Mouse (Mus musculus) mouse trophoblast stem cell (cell line): Measurements from ENCODE around the gene Rmdn2.

Experiments used
- in situ Hi-C, 2 experiments: fragments of 300-500 bp; cut with MseI, MboI; formaldehyde crosslinking; loops; 2 replicates in 1 of 2; 3 replicates in 1 of 2; pipeline ENCODE4 v1.15.1; 2025

The Rmdn2 gene

DNA sequence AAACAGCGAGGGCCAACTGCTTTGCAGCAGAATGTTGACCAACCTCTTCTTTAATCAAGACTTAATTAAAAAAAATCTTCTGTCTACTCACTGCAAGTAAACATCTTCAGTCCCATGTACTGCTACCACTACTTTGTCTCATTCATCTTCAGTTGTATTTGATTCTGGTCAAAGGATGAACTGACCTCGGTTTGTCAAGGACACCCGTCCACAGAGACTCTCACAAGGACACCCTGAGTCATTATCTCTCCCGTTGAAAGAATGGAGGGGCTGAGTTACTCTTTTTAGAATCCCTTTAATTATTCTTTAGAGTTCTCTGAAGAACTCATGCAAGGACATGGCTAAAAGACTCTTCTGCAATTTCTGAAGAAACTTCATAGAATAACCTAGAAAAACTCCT is at the start of gene Rmdn2:
Rmdn2 (plus strand) TSS at position 319 of the 400 bp plus-strand sequence.
- in situ Hi-C loops: no loop called here

DNA sequence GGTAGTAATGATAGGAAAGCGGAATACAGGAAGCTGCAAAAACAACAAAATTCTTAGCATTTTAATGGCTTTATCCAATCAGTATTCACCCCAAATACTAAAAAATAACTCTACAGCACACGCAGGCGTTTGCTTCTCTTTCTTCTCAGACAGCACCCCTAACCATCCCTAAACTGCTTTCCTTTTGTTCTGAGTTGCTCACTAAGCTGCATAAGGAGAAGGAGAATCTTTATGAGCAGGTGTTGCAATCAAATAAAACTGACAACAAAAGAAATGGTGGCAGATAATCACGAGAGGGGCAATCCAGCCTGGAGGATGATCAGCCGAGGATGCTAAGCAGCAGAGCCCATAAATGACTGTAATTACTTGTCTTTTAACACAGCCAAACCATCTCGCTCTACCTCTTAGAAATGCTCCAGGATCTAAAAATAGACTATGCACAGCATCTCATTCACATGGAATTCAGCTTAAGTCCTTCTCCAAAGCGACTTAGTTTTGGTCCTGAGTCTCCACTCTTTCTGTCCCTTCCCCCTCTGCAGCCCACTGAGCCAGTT is 48.5 kb upstream of the Rmdn2 start:
- in situ Hi-C loops: no loop called here

DNA sequence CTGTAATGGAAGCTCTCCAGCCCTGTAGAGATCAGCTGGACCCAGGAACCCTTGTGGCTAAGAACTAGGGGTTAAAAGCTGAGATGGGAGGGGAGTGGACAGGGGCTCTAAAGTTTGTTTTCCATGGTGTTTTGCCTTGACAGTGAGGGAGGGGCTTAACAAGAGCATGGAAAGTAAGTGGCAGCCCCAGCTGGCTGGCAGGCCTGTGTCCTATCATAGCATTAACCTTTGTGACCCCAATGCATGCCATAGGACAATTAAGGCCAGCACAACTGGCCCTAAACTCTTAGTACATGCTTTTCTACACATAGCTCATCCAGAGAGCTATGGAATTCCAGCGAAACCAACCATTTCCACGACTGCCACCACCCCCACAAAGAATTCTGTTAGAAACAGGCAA is 47.9 kb upstream of the Rmdn2 start:
- in situ Hi-C loops: no loop called here

DNA sequence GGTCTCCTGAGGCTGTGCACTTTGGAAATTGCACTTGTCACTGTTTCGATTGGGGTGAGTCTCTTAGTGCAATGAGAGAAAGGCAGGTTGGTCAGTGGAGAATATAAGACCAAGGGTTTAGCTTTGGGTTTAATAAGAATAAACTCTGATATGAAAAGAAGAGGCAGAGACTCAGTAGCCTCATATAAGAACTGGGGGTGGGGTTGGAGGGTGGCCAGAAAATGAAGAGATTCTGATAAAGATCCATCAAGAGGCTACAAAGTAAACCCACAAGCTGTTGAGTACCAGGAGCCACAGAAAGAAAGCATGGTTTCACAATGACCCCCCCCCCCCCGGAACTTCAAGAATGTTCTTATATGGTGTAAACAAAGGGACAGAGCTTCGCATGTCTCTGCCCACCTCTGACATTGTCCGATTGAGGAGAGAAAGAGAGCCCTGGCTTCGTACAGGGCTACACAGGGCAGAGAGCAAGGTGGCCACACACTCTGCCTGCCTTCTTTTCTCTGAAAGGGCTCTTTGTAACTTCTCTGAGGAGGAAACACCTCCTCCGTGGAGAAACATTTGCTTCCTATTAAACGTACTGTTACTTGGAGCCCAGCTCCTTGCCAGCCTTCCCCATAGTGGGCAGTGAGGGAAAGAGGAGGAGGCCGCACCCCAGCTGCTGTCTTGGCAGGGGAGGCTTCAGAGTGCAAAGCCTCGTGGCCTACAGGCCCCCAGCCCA is 46.3 kb upstream of the Rmdn2 start:
- in situ Hi-C loops: no loop called here

DNA sequence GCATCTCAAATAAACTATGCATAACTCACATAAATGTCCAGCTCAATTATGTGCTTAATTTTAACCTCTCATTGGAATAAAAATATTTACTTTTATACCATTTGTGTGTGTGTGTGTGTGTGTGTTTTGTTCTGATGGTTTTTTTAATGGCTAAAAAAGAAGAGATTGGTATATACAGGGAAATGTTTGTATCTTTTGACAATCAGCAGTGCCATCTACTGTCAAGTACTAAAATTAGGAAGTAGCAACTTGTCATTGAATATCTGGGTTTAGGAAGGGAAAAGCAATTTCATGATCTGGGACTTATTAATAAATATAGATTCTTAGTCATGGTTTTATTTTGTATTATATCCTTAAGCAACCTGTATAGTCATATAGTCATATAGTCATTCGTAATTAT is 43.3 kb upstream of the Rmdn2 start:
- in situ Hi-C loops: no loop called here

DNA sequence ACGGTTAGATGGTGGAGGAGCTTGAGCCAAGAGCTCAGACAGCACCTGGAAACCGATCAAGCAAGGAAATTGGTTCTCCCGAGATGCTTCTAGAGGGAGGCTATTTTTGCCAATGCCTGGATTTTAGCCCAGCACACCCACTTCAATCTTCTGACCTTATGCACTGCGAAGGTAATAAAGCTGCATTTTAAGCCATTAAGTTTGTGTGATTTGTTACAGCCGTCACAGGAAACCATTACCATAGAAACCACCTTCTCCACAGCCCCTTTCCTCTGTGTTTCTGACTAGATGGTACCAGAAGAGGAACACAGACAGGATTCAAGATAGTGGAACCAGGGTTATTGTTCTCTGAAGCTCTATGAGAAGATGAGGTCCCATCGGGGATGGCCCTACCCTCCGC is 33.3 kb upstream of the Rmdn2 start:
- in situ Hi-C loops: loop anchor here in 1 of 2 experiments (10.0 kb wide), 1 partner anchor 464 kb away; no protein-coding TSS in a partner anchor

DNA sequence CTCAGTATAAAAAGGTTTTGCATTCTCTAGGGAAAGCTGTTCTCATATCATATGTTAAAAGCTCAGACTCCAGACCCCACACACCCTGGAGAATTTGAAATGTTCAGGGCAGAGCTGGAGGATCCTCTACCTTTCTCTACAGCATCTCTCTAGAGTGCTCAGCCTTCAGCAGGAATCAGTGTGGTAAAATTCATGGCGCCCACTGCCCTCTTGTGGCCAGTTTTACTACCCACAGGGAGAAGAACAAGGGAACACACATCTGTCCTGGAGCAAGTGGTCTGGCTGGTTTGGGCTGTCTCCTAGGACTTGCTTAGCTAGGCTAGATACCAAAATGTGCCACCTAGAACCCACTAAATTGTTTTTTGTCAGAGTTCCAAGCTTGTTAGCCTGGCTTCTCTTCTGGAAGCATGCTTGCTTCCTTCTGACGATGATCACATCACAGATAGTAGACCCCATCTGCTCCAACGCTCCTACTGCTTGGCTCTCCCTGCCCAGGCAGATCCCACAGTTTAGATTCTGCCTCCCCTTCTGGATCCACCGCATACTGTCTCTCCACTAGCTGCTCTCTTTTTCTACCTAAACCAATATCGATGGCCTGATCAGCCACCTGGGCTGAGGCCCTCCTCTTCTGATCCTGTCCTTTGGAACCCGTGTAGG is 31.3 kb upstream of the Rmdn2 start:
- in situ Hi-C loops: loop anchor here in 1 of 2 experiments (5.0 kb wide), 1 partner anchor 468 kb away; no protein-coding TSS in a partner anchor

DNA sequence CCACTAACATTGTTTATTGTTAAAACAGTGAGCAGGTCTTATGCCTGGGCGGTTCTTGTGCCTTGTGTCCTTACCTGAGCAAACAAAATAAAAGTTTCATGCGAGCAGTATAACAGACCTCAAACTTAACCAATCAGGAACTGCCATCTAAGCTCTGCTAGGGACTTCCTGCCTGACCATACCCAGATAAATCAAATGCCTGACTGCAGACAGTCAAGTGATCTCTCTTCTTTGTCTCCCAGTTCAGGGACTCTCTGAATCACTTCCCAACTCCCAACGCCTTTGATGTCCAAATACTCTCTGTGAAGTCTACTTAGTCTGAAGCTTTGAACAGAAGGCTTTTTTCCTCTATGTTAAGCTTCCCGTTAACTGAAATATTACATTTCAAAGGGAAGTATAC is 28.2 kb upstream of the Rmdn2 start:
- in situ Hi-C loops: loop anchor here in 1 of 2 experiments (5.0 kb wide), 1 partner anchor 471 kb away; no protein-coding TSS in a partner anchor

DNA sequence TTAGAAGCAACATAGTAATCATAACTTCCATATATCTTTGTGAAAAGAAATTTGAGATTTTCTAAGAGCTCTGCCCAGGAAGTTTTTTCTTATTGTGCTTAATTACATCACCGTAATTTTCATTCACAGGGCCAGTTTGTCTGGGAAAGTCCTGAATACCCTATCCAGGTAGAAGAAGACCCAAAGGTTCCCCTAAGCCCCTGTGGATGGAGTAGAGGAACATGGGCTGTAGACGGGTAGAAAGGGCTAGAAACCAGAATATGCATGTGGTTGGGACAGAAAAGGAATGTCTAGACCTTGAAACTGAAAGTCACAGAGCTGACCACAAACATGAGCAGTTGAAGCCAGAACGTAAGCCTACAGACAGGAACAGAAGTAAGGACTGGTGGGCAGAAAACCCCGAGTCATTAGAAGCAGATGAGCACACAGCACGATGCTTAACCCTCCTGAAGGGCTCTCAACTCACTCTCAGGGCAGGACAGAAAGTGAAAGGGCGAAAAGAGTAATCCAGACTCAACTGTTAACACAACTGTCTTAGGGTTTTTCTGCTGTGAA is 27.3 kb upstream of the Rmdn2 start:
- in situ Hi-C loops: loop anchor here in 1 of 2 experiments (5.0 kb wide), 1 partner anchor 472 kb away; no protein-coding TSS in a partner anchor

DNA sequence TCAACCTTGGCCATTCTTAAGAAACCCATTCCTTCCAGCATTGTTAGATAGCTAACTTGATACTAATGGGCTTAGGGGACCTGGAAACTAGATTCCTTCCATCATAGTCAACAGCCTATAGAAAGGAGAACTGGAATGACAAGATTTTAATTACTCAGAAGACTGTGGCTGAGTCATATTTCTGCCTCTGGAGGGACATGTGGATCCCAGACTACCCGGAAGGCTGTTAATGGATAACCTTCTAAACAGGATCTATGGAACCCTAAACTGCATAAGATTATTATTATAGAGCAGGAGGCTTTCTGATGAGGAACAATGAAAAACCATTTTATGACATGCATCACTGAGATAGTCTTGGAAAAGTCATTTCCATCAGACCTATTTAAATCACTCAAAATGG is 21.8 kb upstream of the Rmdn2 start:
- in situ Hi-C loops: no loop called here

DNA sequence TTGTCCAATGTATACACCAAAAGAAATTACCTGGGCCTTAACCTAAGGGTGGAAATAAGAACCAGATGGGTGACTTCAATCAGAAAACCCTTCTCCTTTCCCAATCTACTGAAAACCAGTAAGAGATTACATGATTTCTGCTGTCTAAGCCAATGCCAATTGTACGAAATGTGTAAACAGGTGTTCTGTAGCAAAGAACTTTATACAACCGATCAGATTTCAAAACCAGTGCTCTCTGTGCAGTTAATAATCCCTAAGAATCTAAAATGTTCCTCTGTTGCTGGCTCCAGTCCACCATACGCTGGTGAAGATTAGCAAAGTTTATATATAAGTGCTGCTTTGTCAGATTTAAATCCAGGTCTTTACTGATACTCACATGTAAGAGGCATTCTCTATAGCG is 15.7 kb upstream of the Rmdn2 start:
- in situ Hi-C loops: no loop called here

DNA sequence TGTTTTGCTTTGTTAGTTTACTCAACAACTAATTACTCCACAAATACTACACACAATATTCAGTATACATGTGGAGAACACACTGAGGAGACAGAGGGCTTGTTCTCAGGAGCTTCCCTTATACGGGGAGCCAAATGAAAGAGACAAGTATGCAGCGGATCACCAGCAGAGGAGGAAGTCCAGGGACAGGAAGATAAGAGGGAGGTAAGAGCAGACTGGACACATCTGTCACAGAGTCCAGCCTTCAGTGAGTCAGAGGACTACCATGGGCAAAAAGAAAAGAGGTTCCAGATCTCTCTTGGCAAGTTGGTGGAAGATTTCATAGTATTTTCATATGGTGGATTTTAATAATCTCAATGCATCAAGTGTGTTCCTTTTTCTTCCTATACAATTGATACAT is 13.5 kb upstream of the Rmdn2 start:
- in situ Hi-C loops: no loop called here

DNA sequence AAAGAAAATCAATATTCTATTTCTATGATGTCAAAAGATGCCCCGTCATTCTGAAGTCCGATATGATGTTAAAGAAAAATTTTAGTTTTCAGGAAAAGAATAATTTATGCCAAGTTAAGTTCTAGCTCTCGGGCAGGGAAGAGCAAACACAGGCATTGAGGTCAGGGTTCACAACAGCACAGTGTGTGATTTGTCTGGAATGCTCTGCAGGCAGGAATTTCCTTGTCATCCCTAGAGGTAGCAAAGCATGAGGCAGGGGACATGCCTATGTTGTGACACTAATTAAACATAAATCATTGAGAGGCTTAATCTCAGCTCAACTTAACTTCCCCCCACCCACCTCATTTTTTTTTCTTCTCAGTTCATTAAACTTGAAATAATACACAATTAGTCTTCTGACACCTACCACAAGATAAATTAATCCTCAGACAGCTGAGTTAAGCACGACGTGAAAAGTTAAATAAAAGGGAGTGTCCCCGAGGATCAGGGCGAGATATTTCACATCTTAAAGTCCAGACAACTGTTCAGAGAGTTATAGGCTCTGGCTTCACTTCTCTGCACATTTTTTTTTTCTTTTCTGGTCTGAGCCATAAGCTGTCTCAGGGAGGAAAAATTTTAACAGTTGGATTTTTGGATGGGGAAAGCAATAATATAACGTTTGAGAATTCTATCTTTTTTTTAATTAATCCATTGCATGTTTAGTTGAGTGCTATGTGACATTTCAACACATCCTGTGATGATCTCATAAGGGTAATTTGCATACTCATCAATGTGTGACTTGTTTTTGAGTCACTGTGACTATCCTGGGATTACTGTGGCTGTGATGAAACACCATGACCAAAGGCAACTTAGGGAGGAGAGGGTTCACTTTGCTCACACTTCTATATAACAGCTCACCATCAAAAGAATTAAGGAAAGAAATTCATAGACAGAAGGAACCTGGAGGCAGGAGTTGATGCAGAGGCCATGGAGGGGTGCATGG is 12.8 kb upstream of the Rmdn2 start:
- in situ Hi-C loops: no loop called here

DNA sequence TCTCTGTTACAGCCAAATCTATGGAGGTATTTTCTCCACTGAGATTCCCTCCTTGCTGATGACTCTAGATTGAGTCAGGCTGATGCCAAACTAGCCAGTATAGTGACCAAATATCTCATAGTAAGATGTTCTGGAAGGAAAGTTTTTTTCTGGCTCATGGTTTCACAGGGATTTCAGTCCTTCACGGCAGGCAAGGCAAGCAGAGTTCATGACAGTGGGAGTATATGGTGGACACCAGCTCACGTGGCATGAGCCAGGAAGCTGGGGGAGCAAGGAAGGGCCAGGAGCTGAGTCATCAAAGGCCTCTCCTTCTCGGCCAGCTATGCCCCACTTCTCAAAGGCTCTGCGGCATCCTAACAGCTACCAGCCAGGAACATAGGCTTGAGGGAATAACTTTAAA is 11.6 kb upstream of the Rmdn2 start:
- in situ Hi-C loops: no loop called here

DNA sequence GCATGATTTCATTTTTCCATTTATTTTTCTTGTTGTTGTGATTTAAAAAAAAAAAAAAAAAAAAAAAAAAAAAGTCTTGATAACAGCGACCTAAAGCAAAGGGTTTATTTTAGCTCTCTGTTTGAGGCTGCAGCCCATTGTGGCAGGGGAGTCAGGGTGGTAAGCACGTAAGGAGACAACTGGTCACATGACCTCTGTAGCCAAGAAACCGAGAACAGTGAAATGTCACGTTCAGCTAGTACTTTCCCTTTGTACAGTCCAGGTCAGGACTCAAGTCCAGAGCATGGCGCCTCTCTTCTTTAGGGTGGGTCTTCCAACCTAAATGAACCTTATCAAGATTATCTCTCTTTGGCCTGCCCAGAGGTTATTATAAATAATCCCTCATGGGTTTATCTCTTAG is 9.3 kb upstream of the Rmdn2 start:
- in situ Hi-C loops: no loop called here

DNA sequence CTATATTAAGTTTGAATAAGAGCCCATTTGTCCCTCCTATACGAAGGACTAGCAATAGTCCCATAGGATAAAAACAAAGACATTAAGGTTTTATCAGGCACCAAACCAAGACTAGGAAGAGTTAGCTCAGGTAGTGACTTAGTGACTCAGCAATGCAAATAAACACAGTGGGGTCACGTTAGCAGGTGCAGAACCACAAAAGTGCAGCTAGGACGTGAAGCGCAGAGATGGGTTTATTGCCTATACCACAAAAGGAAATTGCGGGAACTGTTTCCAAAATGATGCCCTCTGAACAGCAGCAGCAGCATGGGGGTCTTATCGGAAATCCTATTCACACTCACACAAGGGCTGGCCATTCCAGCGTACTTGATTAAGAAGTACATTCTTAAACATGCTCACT is 8.2 kb upstream of the Rmdn2 start:
- in situ Hi-C loops: no loop called here

DNA sequence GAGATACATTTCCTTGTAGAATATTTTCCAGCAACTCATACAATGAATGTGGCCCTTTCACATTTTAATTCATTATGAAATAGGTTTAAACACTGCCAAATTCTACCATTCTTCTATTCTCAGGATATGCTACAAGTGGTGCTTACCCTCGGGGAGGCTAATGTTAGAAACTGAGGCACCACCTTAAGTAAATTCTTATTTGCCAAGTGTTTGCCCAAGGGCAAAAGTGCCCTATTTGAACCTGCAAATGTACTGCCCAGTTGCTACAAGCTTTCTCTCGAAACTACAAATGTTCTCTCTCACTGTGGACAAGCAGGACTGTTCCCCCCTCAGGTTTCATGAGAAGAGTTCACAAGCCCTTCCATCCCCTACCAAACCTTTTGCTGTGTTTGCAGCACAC is 5.9 kb upstream of the Rmdn2 start:
- in situ Hi-C loops: no loop called here

DNA sequence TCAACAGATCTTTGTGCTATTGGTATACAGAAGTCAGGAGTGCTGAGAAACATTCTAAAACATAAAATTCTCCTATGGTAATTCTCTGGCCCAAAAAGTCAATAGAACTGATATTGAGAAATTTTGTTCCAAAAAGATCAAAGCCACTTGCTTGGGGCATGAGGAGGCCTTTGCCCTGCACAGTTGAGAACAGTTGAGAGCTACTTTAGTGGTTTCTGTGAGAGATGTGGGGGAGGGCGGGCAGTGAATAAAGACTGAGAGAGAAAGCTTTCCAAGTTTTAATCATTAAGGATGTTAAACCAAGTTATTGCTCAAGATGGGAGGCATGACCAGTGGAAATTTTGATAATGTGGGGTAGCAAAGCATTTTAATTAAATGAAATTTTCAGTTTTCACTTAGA is 2.0 kb upstream of the Rmdn2 start:
- in situ Hi-C loops: no loop called here

DNA sequence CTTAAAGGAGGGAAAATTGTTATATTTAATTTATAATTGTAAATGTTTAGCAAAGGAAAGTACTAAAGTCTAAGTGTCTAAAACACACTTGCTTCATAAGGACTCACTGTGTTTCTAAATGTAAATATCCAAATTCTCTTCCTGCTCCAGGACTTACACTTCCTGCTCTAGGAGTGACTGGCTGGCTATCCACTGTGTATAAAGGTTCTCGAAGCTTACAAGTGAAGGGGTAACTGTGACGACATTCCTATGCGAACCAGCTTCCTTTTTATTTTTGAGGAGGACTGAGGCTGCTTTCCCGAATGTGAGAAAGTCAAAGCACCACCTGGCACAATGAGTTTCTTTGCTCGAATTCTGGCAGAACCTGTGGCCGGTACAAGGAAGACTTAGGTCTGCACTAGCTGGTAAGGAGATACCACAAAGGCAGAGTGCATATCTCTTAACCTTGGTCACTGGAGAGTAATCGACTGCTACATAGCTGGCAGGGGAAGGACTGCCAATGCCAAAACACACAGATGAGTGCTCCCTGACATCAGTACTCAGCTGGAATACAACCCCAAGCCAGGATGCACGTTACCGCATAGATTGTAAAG is 1.4 kb upstream of the Rmdn2 start:
- in situ Hi-C loops: no loop called here

DNA sequence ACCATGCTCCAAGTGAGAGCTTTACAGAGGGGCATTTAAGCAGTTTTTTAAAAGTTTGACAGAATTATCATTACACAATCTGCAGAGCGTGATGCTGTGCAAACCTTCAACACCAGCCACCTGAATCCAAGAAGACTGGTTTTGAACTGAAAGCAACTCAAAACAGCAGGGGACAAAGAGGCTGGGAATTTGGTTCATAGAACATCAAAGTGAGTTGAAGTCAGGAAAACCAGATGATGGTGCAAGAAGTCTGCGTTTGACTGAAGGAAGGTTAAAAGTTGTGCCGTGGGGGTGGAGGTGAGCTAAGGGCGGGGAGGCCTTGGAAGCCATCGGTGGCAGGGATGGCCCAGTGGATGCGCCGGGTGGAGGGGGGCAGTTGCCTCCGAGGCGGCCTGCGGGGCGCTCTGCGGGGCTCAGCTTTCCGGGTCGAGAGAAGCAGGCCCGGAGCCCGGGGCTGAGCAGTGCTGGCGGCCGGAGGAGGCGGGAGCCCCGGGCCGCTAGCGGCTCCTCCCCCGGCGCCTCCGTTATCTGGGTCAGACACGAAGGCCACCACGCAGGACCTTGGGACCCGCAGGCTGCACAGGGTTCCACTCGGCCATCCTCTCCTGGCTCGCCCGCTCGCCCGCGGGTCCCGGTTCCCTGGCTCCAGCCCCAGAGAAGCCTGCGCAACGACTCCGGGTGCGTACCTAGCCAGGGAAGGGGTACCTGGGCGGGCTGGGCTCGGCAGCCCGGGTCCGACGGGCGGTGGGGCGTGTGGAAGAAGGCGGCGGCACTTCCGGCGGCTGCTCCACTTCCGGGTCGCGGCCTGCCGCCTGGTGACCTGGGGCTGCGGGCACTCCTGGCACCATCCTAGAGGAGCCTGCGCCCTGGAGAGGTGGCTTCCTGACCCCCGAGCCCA is 3.3 kb downstream of the Rmdn2 start:
- in situ Hi-C loops: no loop called here
